Mouse (Mus musculus): ENCODE results near the gene Sobp.

- no peak for TF ChIP-seq CTCF (conservative IDR thresholded peaks at IDR 0.05; ENCODE audit: low read length)
- TF ChIP-seq POU5F1 (IDR thresholded peaks at IDR 0.05; ENCODE audit: borderline replicate concordance, low read length): no peak
- TF ChIP-seq NANOG (IDR thresholded peaks at IDR 0.05; ENCODE audit: borderline replicate concordance, low read length): no peak
Measured at GRCm38 (mm10) chr10:43034811-43035210, 139.5 kb downstream of the Sobp start.
